Mouse (Mus musculus): ENCODE measurements around the gene Fgl2. TPM values are rescaled to one million over a fixed set of nuclear protein-coding genes. Genes with fewer than 3 reads are reported as not detected.

The Fgl2 gene
- total RNA-seq, 2 experiments from 2014 or later = 31.9 to 37.7 TPM

- no peak for DNase-seq (ENCODE audit: low spot score)
- intact Hi-C loops (cut with DNase I) = loop anchor here (2.0 to 10.0 kb wide), 3 partner anchors 100 to 542 kb away; partner anchors contain the start of genes Phtf2, Pmpcb and Tmem60
Observed at GRCm38 (mm10) chr5:21426666-21427065, 54.2 kb downstream of the Fgl2 start.

Other genes starting within 250 kb of the Fgl2 start
- gene Gsap, start 186.4 kb upstream of the Fgl2 start, total RNA-seq (2021) = 1 to 10 TPM; 3.9 to 4.3 TPM
- gene Ccdc146, start 52.0 kb downstream of the Fgl2 start, total RNA-seq (2021) = 1 to 10 TPM; 3.0 to 3.6 TPM
- 10 to 100 TPM; 15.4 to 16.4 TPM for gene Fam185a, start 52.3 kb downstream of the Fgl2 start, total RNA-seq (2021)
- gene Lrrc17, start 170.9 kb downstream of the Fgl2 start, total RNA-seq (2021) = 1 to 10 TPM; 2.4 to 4.2 TPM

Data from heart, postnatal 25 days (tissue).